Mouse (Mus musculus) embryo, embryonic 9.5 days (tissue): Measurements from ENCODE around the gene Srsf12.

Experiments
- DNase-seq: peaks from one replicate; pipeline ENCODE4 v3.0.0-alpha.2; 2017; ENCODE audit errors: extremely low spot score

Gene Srsf12

GRCm38 (mm10) chr4:33208881-33209841, at the start of gene Srsf12:
TSS of gene Srsf12 (plus strand) at chr4:33208991.
- DNase-seq = peak; percentile 65

GRCm38 (mm10) chr4:33183477-33183876, 25.3 kb upstream of the Srsf12 start:
- DNase-seq = no peak

- no peak for DNase-seq
Observed at GRCm38 (mm10) chr4:33188164-33188563, 20.6 kb upstream of the Srsf12 start.

DNA sequence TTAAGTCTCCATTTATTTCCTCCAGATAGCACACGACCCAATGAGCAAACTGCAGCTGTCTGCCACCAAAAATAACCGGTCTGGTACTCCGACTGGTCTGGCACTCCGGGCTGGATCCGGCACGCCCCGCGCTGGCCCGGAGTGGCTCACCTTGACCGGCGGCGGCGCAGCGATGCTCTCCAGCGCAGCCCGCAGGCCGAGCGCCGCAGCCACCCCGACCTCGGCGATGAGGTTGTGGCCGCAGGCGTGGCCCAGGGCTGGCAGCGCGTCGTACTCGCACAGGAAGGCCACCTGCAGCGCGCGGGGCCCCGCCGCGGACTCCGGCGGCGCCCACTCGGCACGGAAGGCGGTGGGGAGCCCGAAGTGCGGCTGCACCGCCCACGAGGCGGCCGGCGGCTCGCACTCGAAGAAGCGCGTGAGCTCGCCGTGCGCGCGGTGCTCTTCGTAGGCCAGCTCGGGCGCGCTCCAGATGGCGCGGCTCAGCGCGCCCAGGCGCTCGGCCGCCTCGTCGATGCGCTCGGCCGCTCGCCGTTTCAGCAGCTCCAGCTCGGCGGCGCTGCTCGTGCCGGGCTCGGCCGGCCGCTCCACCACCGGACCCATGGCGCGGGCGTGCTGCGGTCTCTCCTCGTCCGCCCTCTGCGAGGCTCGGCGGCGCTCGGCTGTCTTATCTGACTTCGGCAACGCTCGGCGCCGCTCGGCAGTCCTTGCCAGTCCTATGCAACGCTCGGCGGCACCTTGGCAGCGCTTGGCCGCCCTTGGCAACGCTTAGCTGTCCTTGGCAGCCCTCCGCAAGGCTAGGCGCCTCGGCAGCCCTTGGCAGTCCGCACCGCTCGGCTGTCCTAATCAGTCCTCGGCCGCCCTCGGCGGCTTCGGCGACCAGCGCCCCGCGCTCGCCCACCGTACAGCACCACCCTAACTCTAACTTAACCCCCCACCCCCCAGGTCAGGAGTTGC, 19.7 kb upstream of the Srsf12 start:
- peak; percentile 78 for DNase-seq

GRCm38 (mm10) chr4:33189735-33190036, 19.1 kb upstream of the Srsf12 start, which contains the start of gene Pm20d2:
TSS of gene Pm20d2 (minus strand) at chr4:33189737.
- no peak for DNase-seq

GRCm38 (mm10) chr4:33198117-33198516, 10.7 kb upstream of the Srsf12 start:
- DNase-seq = no peak

- peak; percentile 63 for DNase-seq
Observed at GRCm38 (mm10) chr4:33204682-33205081, 4.1 kb upstream of the Srsf12 start.

GRCm38 (mm10) chr4:33207551-33207950, 1.2 kb upstream of the Srsf12 start:
- DNase-seq = no peak

DNA sequence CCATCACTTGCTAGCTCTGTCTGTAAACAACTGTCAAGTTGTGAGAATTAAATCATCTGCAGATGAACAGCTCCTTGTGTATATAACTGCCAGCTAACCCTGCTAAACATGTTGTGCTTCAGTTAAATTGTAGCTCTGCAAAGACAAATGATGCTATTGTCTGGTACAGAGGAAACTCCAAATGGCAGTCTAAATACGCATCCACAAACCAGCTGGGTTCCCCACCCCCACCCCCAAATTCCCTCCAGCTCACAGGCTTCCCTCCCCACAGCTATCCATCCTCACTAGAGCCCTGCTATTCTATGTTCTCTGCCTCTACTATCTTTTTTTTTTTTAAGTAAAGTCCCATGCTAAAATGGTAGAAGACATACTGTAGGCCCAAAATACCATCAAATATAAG, 13.1 kb downstream of the Srsf12 start:
- DNase-seq = no peak

GRCm38 (mm10) chr4:33224003-33224675, 15.3 kb downstream of the Srsf12 start:
- no peak for DNase-seq

- DNase-seq = no peak
Observed at GRCm38 (mm10) chr4:33227164-33227563, 18.4 kb downstream of the Srsf12 start.

- no peak for DNase-seq
Observed at GRCm38 (mm10) chr4:33229639-33230038, 20.8 kb downstream of the Srsf12 start.

GRCm38 (mm10) chr4:33230881-33231280, 22.1 kb downstream of the Srsf12 start:
- DNase-seq = no peak

DNA sequence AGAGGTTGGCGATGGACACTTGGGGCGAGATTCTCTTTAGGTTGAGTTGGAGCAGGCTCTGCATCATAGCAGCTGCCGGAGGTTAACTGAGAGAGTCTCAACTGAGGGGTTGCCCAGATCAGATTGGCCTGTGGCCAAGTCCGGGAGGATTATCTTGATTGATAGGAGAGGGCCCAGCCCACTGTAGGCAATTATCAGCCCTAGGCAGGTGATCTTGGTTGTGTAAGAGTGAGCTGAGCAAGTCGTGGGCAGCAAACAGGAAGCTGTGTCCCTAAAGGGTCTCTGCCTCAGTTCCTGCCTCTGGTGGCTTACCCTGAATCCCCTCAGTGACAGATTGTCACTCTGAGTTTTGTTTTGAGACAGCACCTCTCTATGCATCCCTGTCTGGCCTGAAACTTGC, 33.7 kb downstream of the Srsf12 start:
- DNase-seq = no peak

DNA sequence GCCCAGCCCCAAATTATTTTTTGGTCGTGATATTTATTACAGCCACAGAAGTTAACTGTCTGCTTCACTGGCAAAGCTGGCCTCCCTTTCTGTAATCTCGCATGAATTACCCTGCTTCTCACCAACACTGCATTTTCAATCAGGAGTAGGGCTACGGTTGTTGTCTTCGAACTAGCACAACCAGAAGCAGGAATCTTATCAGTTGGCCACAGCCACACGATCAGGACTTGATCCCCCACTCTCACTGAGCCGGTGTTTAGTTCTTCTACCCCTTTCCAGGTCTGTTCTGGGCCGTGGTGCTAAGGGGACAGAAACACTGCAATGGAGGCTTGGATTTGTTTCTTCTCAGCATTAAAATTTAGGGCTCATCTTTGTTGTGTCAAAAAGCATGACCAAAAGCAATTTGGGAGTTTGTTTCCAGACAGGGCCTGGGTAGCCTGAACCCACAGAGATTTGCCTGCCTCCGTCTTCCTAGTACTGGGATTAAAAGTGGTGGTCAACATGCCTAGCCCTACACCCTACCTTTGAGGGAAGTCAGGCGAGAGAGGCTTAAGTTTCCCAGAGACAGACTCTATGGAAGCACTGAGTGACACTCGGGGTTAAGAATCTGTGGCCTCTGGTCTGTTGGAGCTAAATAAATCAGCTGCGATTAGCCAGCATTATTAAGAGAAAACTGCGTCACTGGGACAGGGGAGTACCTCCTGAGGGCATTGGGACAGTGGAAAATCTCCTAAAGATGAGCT, 34.4 kb downstream of the Srsf12 start:
- no peak for DNase-seq

- DNase-seq = no peak
Observed at GRCm38 (mm10) chr4:33243921-33244320, 35.1 kb downstream of the Srsf12 start.

DNA sequence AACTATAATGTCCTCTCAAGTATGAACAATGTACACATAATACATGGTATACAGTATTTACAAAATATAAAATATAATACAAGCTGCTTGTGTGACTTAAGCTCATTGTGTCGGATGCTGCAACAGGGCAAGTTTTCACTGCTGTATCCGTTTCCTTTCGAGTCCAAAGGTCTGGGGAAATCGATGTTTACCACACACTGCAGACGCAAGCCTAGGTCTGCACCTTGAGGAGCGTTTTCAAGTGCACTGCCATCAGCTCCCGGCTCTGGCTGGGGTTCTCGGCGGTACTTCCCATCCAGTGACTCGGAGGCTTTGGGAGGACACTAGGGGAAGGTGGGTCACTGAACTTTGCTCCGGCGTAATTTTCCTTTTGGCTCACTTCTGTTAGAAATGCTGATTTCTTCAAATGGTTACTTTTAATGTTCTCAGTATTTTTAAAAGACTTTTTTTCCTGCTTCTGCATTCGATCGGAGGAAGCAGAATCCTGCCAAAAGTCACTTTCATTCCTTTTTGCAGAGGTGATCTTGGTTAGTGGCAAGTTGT, 37.1 kb downstream of the Srsf12 start:
- DNase-seq = no peak

DNA sequence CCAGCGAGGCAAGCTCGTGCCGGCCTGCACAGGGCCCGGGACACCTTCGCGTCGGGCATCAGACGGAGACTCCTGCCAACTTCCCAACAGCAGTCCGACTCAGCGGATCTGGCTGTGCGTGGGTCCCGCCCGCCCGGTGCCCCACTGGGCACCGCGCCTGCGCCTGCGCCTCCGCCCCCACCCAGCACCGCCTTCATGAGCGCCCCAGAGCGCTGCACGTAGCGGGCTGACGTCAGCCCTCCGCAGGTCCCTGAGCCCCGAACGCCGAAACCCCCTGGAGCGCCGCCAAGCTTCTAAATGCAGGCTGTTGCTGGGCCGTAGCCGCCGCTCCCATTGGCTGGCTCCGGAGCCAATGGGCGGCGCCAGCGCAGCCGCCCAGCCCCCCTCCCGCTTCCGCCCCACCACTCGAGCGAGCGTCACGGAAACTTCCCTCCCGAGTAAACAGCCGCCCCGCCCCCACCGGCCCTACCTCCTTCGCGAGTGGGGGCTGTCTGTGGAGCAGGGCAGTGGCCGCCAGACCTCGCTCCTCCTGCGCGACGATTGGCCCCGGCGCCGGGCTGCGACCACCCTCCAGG, 38.8 kb downstream of the Srsf12 start:
- DNase-seq = peak; percentile 95

- DNase-seq = peak; percentile 99
Observed at GRCm38 (mm10) chr4:33248062-33248889, 39.5 kb downstream of the Srsf12 start.

GRCm38 (mm10) chr4:33248915-33249314, 40.1 kb downstream of the Srsf12 start:
- DNase-seq = no peak
